Mouse (Mus musculus) heart, embryonic 13.5 days (tissue): ENCODE results near the gene Apba1. TPM values are rescaled to one million over a fixed set of nuclear protein-coding genes. Genes with fewer than 3 reads are reported as not detected.

ENCODE experiments used
- ATAC-seq: fragments of 200-750 bp; cut with Nextera tagmentation; 2 replicates; pipeline ENCODE4 v1.8.0; 2017; ENCODE audit warnings: moderate TSS enrichment; ENCODE audit not compliant: insufficient number of reproducible peaks, low FRiP score, low TSS enrichment; ENCODE audit errors: extremely low read depth
- H3K27ac ChIP-seq: fragments of 300-500 bp; sonication (generic); replicated peaks from 2 replicates; pipeline ENCODE4 v1.5.1; 2015; ENCODE audit warnings: moderate library complexity, mild to moderate bottlenecking, inconsistent platforms
- H3K27me3 ChIP-seq: fragments of 300-500 bp; sonication (generic); replicated peaks from 2 replicates; pipeline ENCODE4 v1.6.1; 2015; ENCODE audit warnings: mild to moderate bottlenecking, inconsistent platforms
- H3K36me3 ChIP-seq: fragments of 300-500 bp; sonication (generic); 2 replicates; pipeline ENCODE4 v1.6.1; 2015; ENCODE audit warnings: mild to moderate bottlenecking, inconsistent platforms
- H3K4me1 ChIP-seq: fragments of 300-500 bp; sonication (generic); 2 replicates; pipeline ENCODE4 v1.6.1; 2015; ENCODE audit warnings: inconsistent platforms
- H3K4me2 ChIP-seq: fragments of 300-500 bp; sonication (generic); 2 replicates; pipeline ENCODE4 v1.6.1; 2015; ENCODE audit warnings: inconsistent platforms, mild to moderate bottlenecking, moderate library complexity
- H3K4me3 ChIP-seq: fragments of 300-500 bp; sonication (generic); 2 replicates; pipeline ENCODE4 v1.5.1; 2015; ENCODE audit warnings: moderate library complexity, mild to moderate bottlenecking, inconsistent platforms
- H3K9ac ChIP-seq: fragments of 300-500 bp; sonication (generic); 2 replicates; pipeline ENCODE4 v1.6.1; 2015; ENCODE audit warnings: inconsistent platforms, mild to moderate bottlenecking, moderate library complexity
- H3K9me3 ChIP-seq: fragments of 300-500 bp; sonication (generic); 2 replicates; pipeline ENCODE4 v1.6.1; 2016; ENCODE audit warnings: inconsistent platforms
- WGBS: fragments of 180-500 bp; shearing (Covaris S2); methylation state at CpG from one replicate; pipeline ENCODE4 v1.1.7; 2015; ENCODE audit warnings: mixed read lengths; 5-methylcytosine and 5-hydroxymethylcytosine counted together
- polyA plus RNA-seq: library from polyadenylated mRNA; unstranded; fragments of >200 nt; fragmentation: Nextera tagmentation; extraction: Ambion mirVana; gene quantifications from 2 replicates; pipeline ENCODE4 v1.2.1, GENCODE M21; 2015

Gene Apba1
- polyA plus RNA-seq, 1 experiment from 2014 or later = 0.33 TPM

DNA sequence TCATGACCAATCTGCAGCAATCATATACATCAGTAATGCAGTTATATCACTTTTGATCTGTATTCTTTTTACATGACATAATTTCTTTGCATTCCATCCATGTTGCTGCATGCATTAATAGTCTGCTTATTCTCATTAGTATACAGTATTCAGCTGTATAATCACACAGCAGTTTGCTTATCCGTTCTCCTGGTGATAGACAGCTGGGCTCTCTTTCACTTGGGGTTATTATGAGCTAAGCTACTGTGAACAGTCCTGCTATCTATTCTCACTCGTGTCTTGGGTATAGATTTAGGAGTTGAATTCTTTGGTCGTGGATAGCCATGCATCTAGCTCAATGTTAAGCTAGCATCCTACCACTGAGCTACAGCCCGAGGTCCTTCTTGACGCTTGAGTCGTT is 16.7 kb downstream of the Apba1 start:
- 76% methylated on average over 6 of the region's 6 CpGs for WGBS
- Histone ChIP-seq H3K27ac (no peak overlapping the region), H3K4me3 (no peak overlapping the region), H3K9me3 (no peaks in the 10 kb centered on the region), H3K9ac (no peak overlapping the region), H3K4me2 (no peak overlapping the region), H3K36me3 (no peaks in the 10 kb centered on the region), H3K4me1 (peaks cover 5% of the 10 kb centered on the region), H3K27me3 (no peaks in the 10 kb centered on the region)
- no peak for ATAC-seq

DNA sequence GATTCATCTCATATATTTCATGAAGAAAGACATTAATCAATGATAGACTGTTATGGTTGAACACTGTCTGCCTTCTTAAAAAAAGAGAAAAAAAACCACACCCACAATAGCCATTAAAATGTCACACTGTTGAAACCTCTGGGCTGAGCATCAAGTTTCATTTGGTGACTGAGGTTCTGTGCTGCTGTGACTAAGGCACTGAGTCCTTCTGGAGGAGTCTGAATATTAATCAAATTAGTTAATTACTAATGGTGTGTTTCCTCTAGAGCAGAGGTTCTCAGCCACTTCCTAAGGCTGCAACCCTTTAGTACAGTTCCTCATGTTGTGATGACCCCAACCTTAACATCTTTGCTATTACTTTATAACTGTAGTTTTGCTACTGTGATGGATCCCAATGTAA is 20.4 kb downstream of the Apba1 start:
- Histone ChIP-seq H3K4me1 (peaks cover 15% of the 10 kb centered on the region), H3K27ac (no peak overlapping the region), H3K36me3 (no peaks in the 10 kb centered on the region), H3K4me3 (no peak overlapping the region), H3K4me2 (no peak overlapping the region), H3K9ac (no peak overlapping the region), H3K27me3 (no peaks in the 10 kb centered on the region), H3K9me3 (no peaks in the 10 kb centered on the region)
- no peak for ATAC-seq

- Histone ChIP-seq H3K9ac (no peak overlapping the region), H3K9me3 (no peaks in the 10 kb centered on the region), H3K4me2 (no peak overlapping the region), H3K27me3 (no peaks in the 10 kb centered on the region), H3K4me1 (peaks cover 15% of the 10 kb centered on the region), H3K4me3 (no peak overlapping the region), H3K27ac (no peak overlapping the region), H3K36me3 (no peaks in the 10 kb centered on the region)
- ATAC-seq = no peak
- 72% methylated on average over 4 of the region's 4 CpGs for WGBS
These were observed 21.4 kb downstream of the Apba1 start for GRCm38 (mm10) chr19:23780105-23780504.

DNA sequence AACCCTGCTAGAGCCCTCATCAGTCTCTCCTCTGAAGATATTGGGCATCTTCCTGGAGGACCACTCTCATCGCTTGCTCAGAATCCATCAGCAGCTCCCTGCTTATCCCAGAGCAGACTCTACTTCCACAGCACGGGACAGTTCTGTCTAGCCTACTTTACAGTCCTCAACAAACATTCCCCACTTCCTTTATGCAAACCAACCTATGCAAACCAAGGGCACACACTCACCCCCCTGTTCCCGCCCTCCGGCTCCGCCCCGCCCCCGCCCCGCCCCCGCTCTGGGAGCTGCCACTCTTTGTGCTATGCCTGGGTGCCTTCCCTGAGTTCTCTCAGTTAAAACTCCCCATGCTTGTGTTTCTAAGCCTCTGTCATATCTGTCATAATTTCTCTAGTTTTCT is 23.3 kb downstream of the Apba1 start:
- Histone ChIP-seq H3K27ac (no peak overlapping the region), H3K9me3 (no peaks in the 10 kb centered on the region), H3K4me1 (peaks cover 15% of the 10 kb centered on the region), H3K9ac (no peak overlapping the region), H3K27me3 (no peaks in the 10 kb centered on the region), H3K4me3 (no peak overlapping the region), H3K4me2 (peak overlapping the region; percentile 22), H3K36me3 (no peaks in the 10 kb centered on the region)
- 13% methylated on average over 9 of the region's 9 CpGs for WGBS
- no peak for ATAC-seq

DNA sequence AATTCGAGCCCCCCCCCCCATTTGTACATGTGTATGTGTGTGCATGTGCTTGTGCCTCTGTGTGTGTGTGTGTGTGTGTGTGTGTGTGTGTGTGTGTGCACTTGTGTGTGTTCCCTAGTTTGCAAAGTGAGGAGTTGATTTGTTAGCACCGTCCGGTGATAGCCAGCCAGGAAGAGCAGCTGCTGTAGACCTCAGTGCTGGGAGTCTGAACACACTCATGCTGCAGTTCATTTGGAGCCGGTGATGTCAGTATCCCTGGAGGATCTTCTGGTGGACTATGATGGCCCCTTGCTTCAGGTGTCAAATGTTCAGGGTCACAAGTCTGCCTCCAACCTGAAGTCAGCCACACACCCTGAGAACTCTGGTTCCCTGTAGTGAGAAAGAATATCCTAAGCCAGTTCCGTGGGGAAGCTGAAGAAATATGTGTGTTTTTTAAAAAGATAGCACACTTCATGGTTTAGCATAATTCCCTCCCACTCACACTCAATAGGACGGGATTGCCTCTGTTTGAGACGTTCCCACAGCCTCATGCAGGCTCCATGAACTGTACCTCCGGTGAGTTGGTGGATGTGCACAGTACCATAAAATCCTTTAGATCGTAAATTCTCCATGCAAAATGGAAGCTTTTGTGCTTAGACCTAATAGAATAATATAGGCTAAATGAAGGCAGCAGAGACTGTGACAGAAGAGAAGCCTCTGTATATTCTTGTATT is 29.9 kb downstream of the Apba1 start:
- no peak overlapping the region for H3K9ac ChIP-seq
- H3K4me3 ChIP-seq = no peak overlapping the region
- 70% methylated on average over 9 of the region's 9 CpGs for WGBS
- no peaks in the 10 kb centered on the region for H3K9me3 ChIP-seq
- no peak overlapping the region for H3K27ac ChIP-seq
- ATAC-seq = no peak
- peaks cover 12% of the 10 kb centered on the region for H3K4me1 ChIP-seq
- no peaks in the 10 kb centered on the region for H3K36me3 ChIP-seq
- H3K27me3 ChIP-seq = no peaks in the 10 kb centered on the region
- H3K4me2 ChIP-seq = no peak overlapping the region

DNA sequence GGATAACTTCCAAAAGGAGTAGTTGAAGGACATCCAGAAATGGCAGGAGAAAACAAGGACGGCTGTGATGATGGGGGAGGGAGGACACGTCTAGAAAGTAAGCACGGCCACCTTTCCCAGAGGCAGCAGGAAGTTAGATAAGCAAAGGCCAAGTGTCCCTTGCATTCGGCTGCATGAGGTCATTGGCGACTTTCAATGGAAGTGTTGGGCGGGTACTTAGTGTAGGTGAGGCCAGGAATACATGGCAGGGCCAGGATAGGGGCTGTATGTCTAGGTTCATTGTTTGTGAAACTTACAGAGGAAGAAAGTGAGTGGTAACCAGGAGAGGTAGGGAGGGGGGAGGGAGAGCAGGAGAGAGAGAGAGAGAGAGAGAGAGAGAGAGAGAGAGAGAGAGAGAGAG is 33.0 kb downstream of the Apba1 start:
- no peak for ATAC-seq
- Histone ChIP-seq H3K9ac (no peak overlapping the region), H3K27ac (no peak overlapping the region), H3K27me3 (no peaks in the 10 kb centered on the region), H3K9me3 (no peaks in the 10 kb centered on the region), H3K4me2 (no peak overlapping the region), H3K4me3 (no peak overlapping the region), H3K4me1 (peaks cover 12% of the 10 kb centered on the region), H3K36me3 (no peaks in the 10 kb centered on the region)
- 35% methylated on average over 6 of the region's 6 CpGs for WGBS

DNA sequence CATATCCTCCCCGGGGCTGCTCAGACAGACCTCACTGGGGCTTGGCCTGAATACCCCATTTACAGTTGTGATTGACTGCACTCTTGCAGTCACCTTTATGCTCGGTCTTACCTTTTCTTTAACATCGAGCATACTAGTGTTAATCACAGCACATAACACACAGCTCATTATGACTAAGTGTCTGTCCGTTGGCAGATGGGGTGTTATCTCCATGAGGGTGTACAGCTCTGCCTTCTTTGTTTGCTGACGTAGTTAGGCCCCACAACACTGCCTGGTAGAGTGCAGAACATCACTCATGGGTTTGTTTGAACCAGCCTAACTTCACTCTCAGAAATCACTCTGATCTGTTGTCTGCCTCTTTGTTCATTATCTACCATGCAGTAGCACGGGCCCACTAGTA is 33.9 kb downstream of the Apba1 start:
- ATAC-seq = no peak
- Histone ChIP-seq H3K27me3 (no peaks in the 10 kb centered on the region), H3K4me3 (no peak overlapping the region), H3K9me3 (no peaks in the 10 kb centered on the region), H3K4me1 (peaks cover 9% of the 10 kb centered on the region), H3K9ac (no peak overlapping the region), H3K36me3 (no peaks in the 10 kb centered on the region), H3K27ac (no peak overlapping the region), H3K4me2 (no peak overlapping the region)
- WGBS = 78% methylated on average over 6 of the region's 6 CpGs

DNA sequence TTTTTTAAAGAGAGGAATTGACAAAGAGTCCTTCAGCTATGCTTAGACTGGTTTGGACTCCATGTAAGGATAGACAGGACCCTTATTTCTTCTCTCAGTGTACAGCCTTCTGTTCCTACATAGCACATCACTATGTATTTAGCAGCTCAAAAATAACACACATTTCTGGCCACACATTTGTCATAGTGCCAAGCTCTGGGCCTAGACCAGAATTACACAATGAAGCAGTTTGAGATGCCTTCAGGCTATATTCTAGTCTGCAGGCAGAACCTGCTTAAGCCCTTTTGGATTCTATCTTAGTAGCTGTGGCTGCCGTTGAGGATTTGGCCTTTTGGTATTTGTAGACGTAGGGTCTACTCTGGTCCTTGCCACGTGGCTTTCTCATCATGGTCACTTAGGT is 35.8 kb downstream of the Apba1 start:
- H3K27me3 ChIP-seq = no peaks in the 10 kb centered on the region
- no peaks in the 10 kb centered on the region for H3K36me3 ChIP-seq
- no peak overlapping the region for H3K4me3 ChIP-seq
- no peaks in the 10 kb centered on the region for H3K9me3 ChIP-seq
- ATAC-seq = no peak
- no peak overlapping the region for H3K9ac ChIP-seq
- 45% methylated on average over 3 of the region's 3 CpGs for WGBS
- H3K27ac ChIP-seq = no peak overlapping the region
- no peak overlapping the region for H3K4me2 ChIP-seq
- H3K4me1 ChIP-seq = peaks cover 7% of the 10 kb centered on the region

GRCm38 (mm10) chr19:23795156-23795555 is 36.5 kb downstream of the Apba1 start:
- Histone ChIP-seq H3K27me3 (no peaks in the 10 kb centered on the region), H3K36me3 (no peaks in the 10 kb centered on the region), H3K4me3 (no peak overlapping the region), H3K4me2 (no peak overlapping the region), H3K27ac (no peak overlapping the region), H3K4me1 (peaks cover 7% of the 10 kb centered on the region), H3K9me3 (no peaks in the 10 kb centered on the region), H3K9ac (no peak overlapping the region)
- no peak for ATAC-seq
- 74% methylated on average over 4 of the region's 4 CpGs for WGBS

GRCm38 (mm10) chr19:23801174-23801573 is 42.5 kb downstream of the Apba1 start:
- Histone ChIP-seq H3K4me3 (no peak overlapping the region), H3K27ac (peak overlapping the region; percentile 62), H3K9me3 (no peaks in the 10 kb centered on the region), H3K4me1 (peaks cover 14% of the 10 kb centered on the region), H3K27me3 (no peaks in the 10 kb centered on the region), H3K9ac (no peak overlapping the region), H3K36me3 (no peaks in the 10 kb centered on the region), H3K4me2 (no peak overlapping the region)
- WGBS = 24% methylated on average over 1 of the region's 1 CpGs
- no peak for ATAC-seq

DNA sequence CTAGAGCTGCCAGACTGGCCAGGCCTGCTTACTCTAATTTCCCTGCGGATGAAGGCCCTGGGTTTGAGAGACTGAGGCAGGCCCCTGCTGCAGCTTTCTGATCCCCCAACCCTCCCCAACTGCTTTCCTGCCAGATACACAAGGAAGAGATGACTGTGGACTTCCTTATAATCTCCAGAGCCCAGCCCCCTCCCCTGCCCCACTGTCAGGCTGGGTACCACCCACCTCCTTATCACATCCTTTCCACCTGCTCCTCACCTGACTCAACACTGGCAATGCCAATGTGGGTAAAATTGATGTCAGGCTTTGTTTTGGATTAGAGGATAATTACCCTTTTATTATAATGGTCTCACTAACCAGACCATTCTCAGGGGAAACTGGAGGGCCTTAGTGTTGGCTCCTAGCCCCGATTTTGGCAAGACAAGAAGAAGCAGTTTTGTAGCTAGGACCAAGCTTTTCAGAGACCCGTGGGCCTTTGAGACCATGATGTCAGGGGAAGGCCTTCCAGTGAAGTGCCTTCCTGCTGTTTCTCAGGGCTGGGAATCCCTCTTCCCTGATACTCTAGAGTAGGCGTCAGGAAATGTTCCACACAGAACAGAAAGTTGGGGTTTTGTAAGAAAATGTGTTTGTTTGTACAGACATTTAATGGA is 44.7 kb downstream of the Apba1 start:
- H3K9me3 ChIP-seq = no peaks in the 10 kb centered on the region
- no peaks in the 10 kb centered on the region for H3K27me3 ChIP-seq
- H3K4me3 ChIP-seq = no peak overlapping the region
- no peak overlapping the region for H3K27ac ChIP-seq
- WGBS = 56% methylated on average over 4 of the region's 4 CpGs
- H3K4me1 ChIP-seq = peaks cover 33% of the 10 kb centered on the region
- no peak overlapping the region for H3K9ac ChIP-seq
- 0 out of 2 replicates have a peak, but pooled peaks have one; percentile 42 for ATAC-seq
- no peak overlapping the region for H3K4me2 ChIP-seq
- no peaks in the 10 kb centered on the region for H3K36me3 ChIP-seq

DNA sequence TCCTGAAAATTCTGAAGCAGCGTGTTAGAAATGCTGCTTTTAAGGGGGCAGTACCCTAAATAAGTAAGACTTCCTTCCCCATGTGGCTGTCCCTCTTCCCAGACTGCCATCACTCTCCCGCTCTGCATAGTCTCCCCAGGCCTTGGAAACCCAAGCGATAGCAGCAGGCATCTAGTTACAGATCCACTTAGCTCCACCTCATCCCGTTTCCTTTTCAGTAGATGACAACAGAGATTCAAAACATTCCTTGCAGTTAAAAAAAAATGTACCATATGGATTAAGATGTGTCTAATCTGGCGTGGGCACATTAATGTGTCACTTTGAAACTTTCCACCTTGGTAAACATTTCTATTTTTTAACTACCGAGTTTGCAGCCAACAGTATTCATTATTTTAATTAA is 48.1 kb downstream of the Apba1 start:
- H3K9me3 ChIP-seq = no peaks in the 10 kb centered on the region
- no peak overlapping the region for H3K4me2 ChIP-seq
- WGBS = 36% methylated on average over 6 of the region's 6 CpGs
- no peaks in the 10 kb centered on the region for H3K36me3 ChIP-seq
- H3K4me3 ChIP-seq = no peak overlapping the region
- ATAC-seq = no peak
- no peak overlapping the region for H3K9ac ChIP-seq
- H3K4me1 ChIP-seq = peaks cover 20% of the 10 kb centered on the region
- H3K27me3 ChIP-seq = no peaks in the 10 kb centered on the region
- H3K27ac ChIP-seq = no peak overlapping the region
